Mouse (Mus musculus): ENCODE results near the gene Inhba. TPM values are rescaled to one million over a fixed set of nuclear protein-coding genes. Genes with fewer than 3 reads are reported as not detected.

Inhba gene
- total and polyA plus RNA-seq, 3 experiments = not detected

GRCm38 (mm10) chr13:16023070-16024039, 11.7 kb downstream of the Inhba start:
- no peak for TF ChIP-seq RCOR1 (conservative IDR thresholded peaks at IDR 0.05; ENCODE audit: low read depth, low read length)
- no peak for TF ChIP-seq UBTF (IDR thresholded peaks at IDR 0.05; ENCODE audit: low read depth, low read length)
- TF ChIP-seq PAX5 (IDR thresholded peaks at IDR 0.05; ENCODE audit: low read length) = no peak
- TF ChIP-seq MEF2A (IDR thresholded peaks at IDR 0.05; ENCODE audit: borderline replicate concordance, low read depth, low read length) = no peak
- TF ChIP-seq E2F4 (IDR thresholded peaks at IDR 0.05; ENCODE audit: insufficient replicate concordance, low read depth, low read length) = no peak
- no peak for TF ChIP-seq TCF12 (IDR thresholded peaks at IDR 0.05; ENCODE audit: low read depth, low read length)
- no peak for TF ChIP-seq USF2 (conservative IDR thresholded peaks at IDR 0.05; ENCODE audit: low read depth, low read length)
- no peak for TF ChIP-seq BHLHE40 (IDR thresholded peaks at IDR 0.05; ENCODE audit: low read depth, low read length)
- DNase-seq (ENCODE audit: extremely low read depth) = no peak

GRCm38 (mm10) chr13:16030557-16031057, 19.0 kb downstream of the Inhba start:
- Histone ChIP-seq H3K4me3 (replicated peaks in 1 of 3; ENCODE audit: low read depth in 2 of 3, low read length in 2 of 3, poor library complexity in 1 of 3) (no peak overlapping the region), H3K36me3 (replicated peaks in 1 of 2; ENCODE audit: control insufficient read depth in 1 of 2, insufficient read depth in 1 of 2, low read length in 1 of 2) (no peaks in the 10 kb centered on the region), H3K4me1 (ENCODE audit: control insufficient read depth in 1 of 2, insufficient read depth in 2 of 2) (no peaks in the 10 kb centered on the region), H3K27ac (ENCODE audit: insufficient read depth, low read depth) (no peak overlapping the region), H3K9ac (ENCODE audit: insufficient read depth, low read depth) (no peak overlapping the region), H3K9me3 (replicated peaks; ENCODE audit: low read length) (no peaks in the 10 kb centered on the region), H3K79me2 (replicated peaks; ENCODE audit: control insufficient read depth, extremely low read depth, insufficient read depth, poor library complexity, severe bottlenecking) (no peaks in the 10 kb centered on the region), H3K27me3 (replicated peaks) (no peaks in the 10 kb centered on the region), H3K4me2 (ENCODE audit: insufficient read depth, low read depth, poor library complexity, severe bottlenecking) (no peak overlapping the region)
- no peak for DNase-seq (ENCODE audit: extremely low read depth)
- in situ Hi-C loops (cut with MboI; ENCODE audit: low pct_ligation_motif_present, low pct_unique_long_range_greater_than_20kb, low sequenced_read_pairs) (no loop called here), dilution Hi-C loops (cut with MboI; ENCODE audit: extremely low pct_ligation_motif_present, extremely low pct_unique_long_range_greater_than_20kb, low sequenced_read_pairs) (no loop called here)
- TF ChIP-seq ZKSCAN1 (IDR thresholded peaks at IDR 0.05; ENCODE audit: borderline replicate concordance, low read depth, low read length) = no peak
- no peak for TF ChIP-seq SIN3A (IDR thresholded peaks at IDR 0.05; ENCODE audit: low read length)
- no peak for TF ChIP-seq JUND (conservative IDR thresholded peaks at IDR 0.05; ENCODE audit: low read depth, low read length)
- TF ChIP-seq USF1 (IDR thresholded peaks at IDR 0.05; ENCODE audit: low read depth, low read length) = no peak
- TF ChIP-seq JUN (IDR thresholded peaks at IDR 0.05; ENCODE audit: insufficient read depth, low read depth, low read length) = no peak
- TF ChIP-seq POLR2A (IDR thresholded peaks at IDR 0.05; ENCODE audit: low read depth, low read length) = no peak
- no peak for TF ChIP-seq IRF4 (IDR thresholded peaks at IDR 0.05; ENCODE audit: low read depth, low read length)
- no peak for TF ChIP-seq MXI1 (IDR thresholded peaks at IDR 0.05; ENCODE audit: low read depth, low read length)
- no peak for TF ChIP-seq MAFK (IDR thresholded peaks at IDR 0.05; ENCODE audit: insufficient replicate concordance, low read length)
- TF ChIP-seq MAX (IDR thresholded peaks at IDR 0.05; ENCODE audit: low read length) = no peak
- TF ChIP-seq SMC3 (IDR thresholded peaks at IDR 0.05; ENCODE audit: low read depth, low read length) = no peak
- no peak for TF ChIP-seq MYC (IDR thresholded peaks at IDR 0.05; ENCODE audit: low read depth, low read length)
- no peak for TF ChIP-seq TBP (conservative IDR thresholded peaks at IDR 0.05; ENCODE audit: low read depth, low read length)

More at GRCm38 (mm10) chr13:16023070-16024039, 11.7 kb downstream of the Inhba start:
- H3K9ac ChIP-seq (ENCODE audit: insufficient read depth, low read depth) = no peak overlapping the region
- H3K4me2 ChIP-seq (ENCODE audit: insufficient read depth, low read depth, poor library complexity, severe bottlenecking) = no peak overlapping the region
- H3K4me1 ChIP-seq (ENCODE audit: control insufficient read depth in 1 of 2, insufficient read depth in 2 of 2) = no peaks in the 10 kb centered on the region
- no peaks in the 10 kb centered on the region for H3K9me3 ChIP-seq (replicated peaks; ENCODE audit: low read length)
- no peaks in the 10 kb centered on the region for H3K27me3 ChIP-seq (replicated peaks)
- no peak overlapping the region for H3K27ac ChIP-seq (ENCODE audit: insufficient read depth, low read depth)
- no peaks in the 10 kb centered on the region for H3K79me2 ChIP-seq (replicated peaks; ENCODE audit: control insufficient read depth, extremely low read depth, insufficient read depth, poor library complexity, severe bottlenecking)
- no peak overlapping the region for H3K4me3 ChIP-seq (replicated peaks in 1 of 3; ENCODE audit: low read depth in 2 of 3, low read length in 2 of 3, poor library complexity in 1 of 3)
- no peaks in the 10 kb centered on the region for H3K36me3 ChIP-seq (replicated peaks in 1 of 2; ENCODE audit: control insufficient read depth in 1 of 2, insufficient read depth in 1 of 2, low read length in 1 of 2)
- in situ Hi-C loops (cut with MboI; ENCODE audit: low pct_ligation_motif_present, low pct_unique_long_range_greater_than_20kb, low sequenced_read_pairs) (loop anchor here (25.0 kb wide), 3 partner anchors 464 to 1414 kb away; no protein-coding TSS in a partner anchor), dilution Hi-C loops (cut with MboI; ENCODE audit: extremely low pct_ligation_motif_present, extremely low pct_unique_long_range_greater_than_20kb, low sequenced_read_pairs) (no loop called here)

All from CH12.LX (cell line).